Mouse (Mus musculus): ENCODE measurements at regions not wholly inside any gene's neighbourhood (a gene's known extent, or its start where the extent isn't known, plus 50 kb on each side); places are given as distances from the start of the nearest gene placed in this dataset.

DNA sequence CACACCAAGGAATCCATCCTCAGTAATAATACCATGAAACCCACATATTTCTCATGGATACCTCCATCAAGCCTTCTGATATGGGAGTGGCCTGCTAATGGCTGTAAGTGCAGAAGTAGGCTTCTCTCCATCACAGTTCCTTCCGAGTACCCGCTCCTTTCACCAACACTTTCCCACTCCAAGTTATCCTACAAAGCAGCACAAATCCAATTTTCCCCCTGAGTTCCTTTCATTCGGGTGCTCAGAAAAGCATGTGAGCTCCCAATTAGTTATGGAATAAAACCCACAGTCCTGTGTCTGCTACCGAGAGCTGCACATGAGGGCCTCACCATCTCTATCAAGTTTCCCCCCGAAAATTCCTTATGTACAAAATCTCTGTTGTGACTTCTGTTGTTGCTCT is 75.8 kb upstream of the Ubash3b start:
- DNase-seq (ENCODE audit: low read depth, low spot score), result no peak

DNA sequence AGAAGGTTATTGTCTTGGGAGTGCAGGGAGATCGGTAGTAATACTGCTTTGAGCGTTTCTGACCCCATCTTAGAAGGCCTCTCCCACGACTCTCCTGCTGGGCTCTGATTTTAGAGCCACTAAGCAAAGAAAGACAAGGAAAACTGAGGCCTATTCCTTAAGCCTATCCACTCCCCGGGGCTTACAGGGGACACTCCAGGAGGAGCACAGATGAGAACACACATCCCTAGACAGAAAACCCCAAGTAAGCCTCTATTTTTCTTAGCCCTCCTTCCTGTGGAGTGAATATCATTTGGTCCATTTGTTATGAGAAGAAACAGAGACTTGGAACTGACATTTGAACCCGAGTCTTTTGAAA is 67.7 kb upstream of the Ubash3b start:
- no peak for DNase-seq (ENCODE audit: low read depth, low spot score)

DNA sequence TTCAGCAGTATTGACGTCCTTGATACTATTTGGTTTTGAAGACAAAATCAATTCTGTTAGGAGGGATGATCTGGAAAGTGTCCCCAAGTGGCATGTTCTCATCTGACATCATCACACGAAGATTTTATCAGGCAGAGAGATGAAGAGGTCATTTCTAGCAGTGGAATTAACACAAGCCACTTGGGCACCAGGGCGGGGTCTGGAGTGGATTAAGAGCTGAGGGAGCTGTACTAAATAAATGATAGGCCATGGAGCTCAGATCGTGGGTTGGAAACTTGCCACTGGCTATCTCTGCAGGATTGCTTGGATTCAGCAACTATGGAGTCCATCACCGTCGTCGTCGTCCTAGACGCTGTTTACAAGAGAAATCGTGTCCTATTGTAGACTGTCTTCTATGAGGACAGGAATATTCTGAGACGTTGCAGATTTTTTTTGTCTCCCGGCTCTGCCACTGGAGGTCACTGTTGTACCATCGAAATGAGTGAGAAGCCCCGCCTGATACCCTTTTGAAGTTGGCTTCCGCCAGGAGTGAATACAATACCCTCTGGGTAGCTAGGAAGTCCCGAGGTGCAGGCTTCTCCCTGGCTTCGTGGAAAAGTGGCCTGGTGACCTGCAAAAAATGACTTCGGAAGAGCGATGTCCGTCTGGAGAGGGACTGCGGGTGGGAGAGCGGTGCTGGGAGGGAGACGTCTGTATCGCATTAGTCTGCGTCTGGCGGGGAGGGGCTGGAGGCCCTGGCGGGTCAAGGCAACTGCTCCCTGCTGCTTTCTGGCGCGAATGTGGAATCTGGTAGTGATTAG is 67.1 kb upstream of the Ubash3b start:
- peak; percentile 91 for DNase-seq (ENCODE audit: low read depth, low spot score)

DNA sequence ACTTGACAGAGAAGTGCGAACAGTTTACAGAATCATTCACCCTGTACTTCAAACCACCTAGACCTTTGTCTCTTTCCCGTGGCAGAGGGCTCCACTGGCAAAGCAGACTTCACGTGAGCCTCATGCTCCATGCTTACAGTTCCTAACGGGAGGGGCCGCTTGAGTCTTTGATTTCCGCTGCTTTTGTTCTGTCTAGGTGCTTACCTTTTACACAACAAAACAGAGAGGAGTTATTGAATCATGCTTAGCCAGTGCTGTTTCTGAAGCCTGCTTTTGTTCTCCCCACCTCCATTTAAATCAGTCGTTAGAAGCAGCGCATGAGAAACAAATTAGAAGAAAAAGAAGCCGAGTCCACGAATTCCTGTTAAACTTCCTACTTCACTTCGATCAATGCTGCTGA is 61.9 kb upstream of the Ubash3b start:
- DNase-seq (ENCODE audit: low read depth, low spot score), result peak; percentile 92

DNA sequence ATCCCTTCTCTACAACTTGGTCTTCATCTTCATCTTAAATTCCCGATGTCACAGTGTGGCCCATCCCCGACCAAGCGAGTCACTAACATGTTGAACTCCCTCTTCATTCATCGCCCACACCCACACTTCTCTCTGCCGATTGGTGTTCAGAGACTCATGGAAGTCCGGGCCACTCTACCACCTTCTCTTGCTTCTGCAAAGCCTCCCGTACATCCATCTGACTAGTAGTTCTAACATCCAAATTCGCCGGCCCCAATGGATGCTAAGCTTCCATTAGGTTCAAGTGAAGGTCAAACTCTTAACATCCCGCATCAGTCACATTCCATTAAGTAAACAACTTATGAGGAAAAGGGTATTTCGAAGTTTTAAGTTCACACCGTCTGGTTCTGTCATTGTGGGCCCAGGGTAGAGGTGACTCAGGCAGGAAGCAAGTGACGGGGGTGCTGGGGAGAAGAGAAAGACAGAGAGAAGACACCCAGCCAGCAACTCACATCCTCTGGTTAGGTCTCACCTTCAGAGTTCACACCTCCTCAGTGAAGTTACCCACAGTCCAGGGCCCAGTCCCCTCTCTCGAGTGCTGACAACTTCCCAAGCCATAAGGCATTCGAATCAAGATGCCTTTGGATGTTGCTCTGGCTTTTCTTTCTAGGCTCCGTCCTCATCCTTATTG is 61.0 kb upstream of the Ubash3b start:
- peak; percentile 31 for DNase-seq (ENCODE audit: low read depth, low spot score)

DNA sequence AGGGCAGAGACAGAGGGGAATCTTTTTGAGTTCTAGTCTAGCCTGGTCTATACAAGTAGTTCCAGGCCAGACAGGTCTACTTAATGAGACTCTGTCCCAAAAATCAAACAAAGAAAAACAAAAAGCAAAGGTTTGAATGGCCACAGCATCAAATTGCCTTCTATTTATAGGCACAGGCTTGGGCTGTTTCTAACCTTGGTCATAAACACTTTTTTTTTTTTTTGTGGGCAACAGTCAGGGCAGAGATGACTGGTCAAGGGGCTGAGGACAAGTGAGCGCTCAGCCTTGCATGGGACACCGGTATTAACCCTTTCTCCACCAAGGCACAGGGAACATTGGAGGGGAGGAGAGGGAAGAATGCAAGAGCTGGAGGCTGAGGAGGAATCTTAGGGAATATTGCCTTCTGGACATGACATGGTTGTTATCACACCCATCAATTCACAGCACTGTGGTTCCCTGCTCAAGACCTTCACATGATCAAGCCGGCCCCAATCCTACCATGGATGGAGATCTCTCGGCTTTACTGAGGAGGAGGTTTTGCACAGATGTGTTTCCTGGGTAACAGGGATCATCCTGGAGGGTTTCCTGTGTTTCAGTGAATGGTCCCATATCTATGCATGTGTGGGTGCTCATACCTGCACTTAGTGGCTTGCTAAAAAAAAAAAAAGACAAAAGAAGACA is 59.8 kb upstream of the Ubash3b start:
- DNase-seq (ENCODE audit: low read depth, low spot score), result no peak

DNA sequence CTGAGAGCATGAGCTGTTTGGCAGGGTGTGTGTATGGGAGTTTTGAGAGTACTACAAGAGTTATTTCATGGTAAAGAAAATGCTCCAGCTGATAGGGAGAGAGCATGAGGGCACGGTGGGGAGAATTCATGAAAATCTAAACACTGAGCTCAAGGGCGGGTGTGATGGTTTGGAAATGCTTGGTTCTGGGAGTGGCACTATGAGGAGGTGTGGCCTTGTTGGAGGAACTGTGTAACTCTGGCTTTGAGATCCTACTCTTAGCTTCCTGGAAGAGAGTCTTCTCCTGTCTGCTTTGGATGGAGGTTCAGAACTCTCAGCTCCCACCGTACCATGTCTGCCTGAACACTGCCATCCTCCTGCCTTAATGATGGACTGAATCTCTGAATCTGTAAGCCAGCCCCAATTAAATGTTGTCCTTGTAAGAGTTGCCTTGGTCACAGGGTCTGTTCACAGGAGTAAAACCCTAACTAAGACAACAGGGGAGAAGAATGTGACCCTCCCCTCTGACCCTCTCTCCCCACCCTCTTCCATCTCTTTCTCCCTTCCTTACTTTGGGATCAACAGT is 58.7 kb upstream of the Ubash3b start:
- DNase-seq (ENCODE audit: low read depth, low spot score), result peak; percentile 65

DNA sequence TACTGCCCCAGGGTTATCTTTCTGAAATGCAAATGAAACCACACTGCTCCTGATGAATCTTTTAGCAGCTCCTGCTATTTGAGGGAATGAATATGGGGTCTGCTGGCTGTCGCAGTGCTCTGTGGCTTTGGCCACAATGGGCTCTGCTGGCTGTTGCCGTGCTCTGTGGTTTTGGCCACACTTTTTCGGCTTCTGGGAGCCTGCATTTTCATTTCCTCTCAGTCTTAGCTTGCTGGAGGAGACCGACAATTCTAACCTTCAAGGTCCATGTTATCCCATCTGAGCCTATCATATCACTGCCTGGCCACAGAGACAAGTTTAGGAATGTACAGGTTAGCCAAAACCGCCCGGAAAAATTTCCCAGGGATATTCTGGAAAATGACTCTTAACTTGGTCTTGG is 57.2 kb upstream of the Ubash3b start:
- no peak for DNase-seq (ENCODE audit: low read depth, low spot score)

DNA sequence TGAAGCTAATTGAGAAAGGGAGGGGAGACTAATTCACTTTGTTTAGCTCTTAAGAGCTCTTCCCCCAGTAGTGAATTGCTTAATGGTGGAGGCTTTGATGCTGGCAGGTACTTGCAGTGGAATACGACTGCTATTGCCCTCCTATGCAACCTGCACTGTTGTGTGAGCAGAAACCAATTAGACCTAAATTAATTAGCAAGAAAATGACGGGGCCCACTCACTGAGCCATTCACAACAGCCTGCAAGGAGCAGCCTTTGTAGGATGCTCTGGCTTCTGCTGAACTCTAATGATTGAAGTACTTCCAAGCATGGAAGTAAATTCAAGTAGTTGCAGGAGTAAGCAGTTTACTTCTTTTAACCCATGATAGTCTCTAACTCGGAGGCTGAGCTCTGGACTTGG is 54.8 kb upstream of the Ubash3b start:
- no peak for DNase-seq (ENCODE audit: low read depth, low spot score)

DNA sequence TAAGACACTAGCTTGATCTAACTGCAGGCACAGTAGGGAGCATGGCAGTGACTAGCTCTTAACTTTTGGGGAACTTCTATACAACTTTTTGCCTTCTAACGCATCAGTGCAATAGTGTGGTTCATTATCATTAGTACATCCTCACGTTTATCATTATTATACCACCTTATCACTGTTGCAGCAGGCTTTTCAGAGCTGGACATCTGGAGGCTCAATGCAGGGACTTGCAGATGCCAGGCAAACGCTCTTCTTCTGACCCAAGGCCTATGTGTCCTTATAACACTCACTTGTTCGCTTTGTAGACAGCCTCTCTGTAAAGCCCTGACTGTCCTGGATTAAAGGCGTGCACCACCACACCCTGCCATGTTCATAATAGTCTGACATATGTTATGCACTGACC is 53.5 kb upstream of the Ubash3b start:
- DNase-seq (ENCODE audit: low read depth, low spot score), result no peak

DNA sequence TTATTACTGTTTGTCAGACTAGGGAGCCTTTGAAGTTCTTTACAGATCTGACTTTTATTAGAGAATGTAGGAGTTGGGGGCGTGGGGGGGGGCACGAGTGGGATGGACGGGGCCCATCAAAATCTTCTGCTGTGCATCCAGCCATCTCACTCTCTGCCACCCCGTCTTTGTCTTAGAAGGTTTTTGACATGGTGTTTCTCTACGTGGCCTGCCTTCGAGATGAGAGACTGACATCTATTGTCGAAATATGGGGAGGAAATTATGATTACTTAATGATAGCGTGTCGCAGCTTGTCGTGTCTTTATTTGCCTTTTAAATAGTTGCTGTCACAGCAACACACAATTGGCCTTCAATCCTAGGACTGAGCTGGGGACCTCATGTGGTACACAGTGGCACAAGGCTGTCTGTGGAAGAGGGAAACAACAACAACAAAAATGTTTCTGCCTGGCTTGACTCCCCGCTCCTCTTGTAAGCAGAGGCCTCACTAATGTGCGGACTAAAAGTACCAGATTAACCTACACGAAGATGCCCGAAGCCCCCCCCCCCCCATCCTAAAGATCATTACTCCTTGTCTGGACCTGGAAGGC is 51.5 kb upstream of the Ubash3b start:
- DNase-seq (ENCODE audit: low read depth, low spot score), result peak; percentile 21

DNA sequence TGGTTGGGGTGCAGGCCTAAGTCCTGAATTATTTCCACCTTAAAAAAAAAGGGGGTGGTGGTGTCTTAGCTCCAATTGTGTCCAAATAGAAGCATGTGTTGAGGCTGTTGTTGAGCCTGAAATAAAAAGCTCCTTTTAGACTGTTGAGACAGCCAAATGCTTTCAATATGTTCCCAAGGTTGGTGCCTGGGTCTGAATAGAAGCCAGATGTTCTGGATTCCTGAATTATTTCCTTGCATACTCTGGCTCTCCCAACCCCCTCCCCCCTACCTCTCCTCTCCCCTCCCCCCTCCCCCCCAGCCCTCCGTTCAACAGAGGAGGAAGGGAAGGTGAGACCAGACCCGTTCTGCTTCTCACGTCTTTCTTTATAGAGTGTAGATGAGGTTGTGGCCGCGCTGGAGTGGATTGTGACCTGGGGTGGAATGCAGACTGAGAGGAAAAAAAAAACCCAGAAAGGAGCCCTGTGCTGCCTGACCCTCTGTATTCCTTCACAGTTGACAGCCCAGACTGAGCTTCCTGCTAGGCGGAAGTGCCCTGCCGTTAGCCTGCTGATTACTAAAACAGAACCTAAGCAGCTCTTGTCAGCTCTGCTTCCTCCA is 50.9 kb upstream of the Ubash3b start:
- peak; percentile 83 for DNase-seq (ENCODE audit: low read depth, low spot score)

DNA sequence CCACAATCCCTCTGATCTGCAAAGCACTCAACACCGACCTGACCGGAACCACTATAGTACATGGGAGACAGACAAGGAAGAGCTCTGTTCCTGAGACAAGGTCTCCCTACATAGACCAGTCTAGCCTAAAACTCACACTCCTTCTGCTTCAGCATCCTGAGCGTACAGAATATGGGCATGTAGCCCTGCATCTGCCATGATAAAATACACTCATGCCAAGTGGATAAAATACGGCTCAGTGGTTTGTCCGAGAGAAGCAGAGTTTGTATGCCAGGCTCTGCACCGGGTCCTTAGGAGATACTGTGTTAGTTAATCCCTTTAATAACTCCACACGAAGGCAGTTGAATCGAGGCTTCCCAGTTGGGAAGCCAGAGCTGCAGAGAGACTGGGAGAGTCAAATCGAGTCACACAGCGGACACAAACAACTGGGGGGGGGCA is 50.4 kb upstream of the Ubash3b start:
- DNase-seq (ENCODE audit: low read depth, low spot score), result no peak
